Mouse (Mus musculus) layer of hippocampus, adult 2 months (tissue): ENCODE results near the gene Creld1. TPM values are rescaled to one million over a fixed set of nuclear protein-coding genes. Genes with fewer than 3 reads are reported as not detected.

ENCODE experiments used
- DNase-seq, 2 experiments: peaks; one replicate each; pipeline ENCODE4 v3.0.0; 2022; ENCODE audit warnings: low spot score in 2 of 2
- H3K27ac ChIP-seq: fragments of 200-600 bp; 2 replicates; pipeline ENCODE4 v1.8.1; 2022
- H3K4me3 ChIP-seq: fragments of 200-600 bp; 2 replicates; pipeline ENCODE4 v1.8.1; 2022; ENCODE audit warnings: mild to moderate bottlenecking
- CTCF ChIP-seq: fragments of 200-600 bp; conservative IDR thresholded peaks from 2 replicates; pipeline ENCODE4 v1.8.1; 2022; ENCODE audit warnings: antibody characterized with exemption, mild to moderate bottlenecking, moderate library complexity
- total RNA-seq, 2 experiments: library from RNA; stranded (reverse); gene quantifications; 2 replicates each; pipeline ENCODE4 v1.2.3; 2021

Gene Creld1
- total RNA-seq, 2 experiments from 2014 or later = 105 to 120 TPM

GRCm38 (mm10) chr6:113477353-113477752 is 5.7 kb upstream of the Creld1 start:
- no peak for TF ChIP-seq CTCF
- no peak for DNase-seq
- Histone ChIP-seq H3K27ac (no peak overlapping the region), H3K4me3 (no peak overlapping the region)

DNA sequence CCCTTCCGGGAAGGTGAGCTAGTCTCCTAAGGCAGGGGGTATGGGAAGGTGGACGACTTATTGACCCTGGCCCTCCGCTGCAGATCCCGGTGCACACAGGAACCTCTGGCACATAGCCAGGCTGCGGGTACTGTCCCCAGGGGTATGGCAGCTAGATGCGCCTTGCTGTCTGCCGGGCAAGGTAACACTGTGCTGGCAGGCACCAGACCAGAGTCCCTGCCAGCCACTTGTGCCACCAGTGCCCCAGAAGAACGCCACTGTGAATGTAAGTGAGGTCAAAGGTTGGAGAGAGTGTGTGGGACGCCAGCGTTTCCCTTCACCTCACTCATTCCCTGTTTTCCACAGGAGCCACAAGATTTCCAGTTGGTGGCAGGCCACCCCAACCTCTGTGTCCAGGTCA is 4.2 kb upstream of the Creld1 start:
- no peak for DNase-seq
- no peak for TF ChIP-seq CTCF
- H3K27ac ChIP-seq = no peak overlapping the region

GRCm38 (mm10) chr6:113480555-113481373 is 2.3 kb upstream of the Creld1 start:
- DNase-seq = no peak
- Histone ChIP-seq H3K27ac (no peak overlapping the region), H3K4me3 (no peak overlapping the region)
- no peak for TF ChIP-seq CTCF

More for the DNA sequence above, 4.2 kb upstream of the Creld1 start:
- no peak overlapping the region for H3K4me3 ChIP-seq

DNA sequence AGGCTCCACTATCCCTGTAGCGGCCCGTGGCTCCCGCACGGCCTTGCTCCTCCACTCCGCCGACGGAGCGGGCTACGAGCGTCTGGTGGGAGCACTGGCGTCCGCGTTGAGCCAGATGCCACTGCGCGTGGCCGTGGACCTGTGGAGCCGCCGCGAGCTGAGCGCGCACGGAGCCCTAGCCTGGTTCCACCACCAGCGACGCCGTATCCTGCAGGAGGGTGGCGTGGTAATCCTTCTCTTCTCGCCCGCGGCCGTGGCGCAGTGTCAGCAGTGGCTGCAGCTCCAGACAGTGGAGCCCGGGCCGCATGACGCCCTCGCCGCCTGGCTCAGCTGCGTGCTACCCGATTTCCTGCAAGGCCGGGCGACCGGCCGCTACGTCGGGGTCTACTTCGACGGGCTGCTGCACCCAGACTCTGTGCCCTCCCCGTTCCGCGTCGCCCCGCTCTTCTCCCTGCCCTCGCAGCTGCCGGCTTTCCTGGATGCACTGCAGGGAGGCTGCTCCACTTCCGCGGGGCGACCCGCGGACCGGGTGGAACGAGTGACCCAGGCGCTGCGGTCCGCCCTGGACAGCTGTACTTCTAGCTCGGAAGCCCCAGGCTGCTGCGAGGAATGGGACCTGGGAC is 509 bp upstream of the Creld1 start:
- H3K4me3 ChIP-seq = peak overlapping the region; percentile 75
- TF ChIP-seq CTCF = peak; percentile 41; the same call in 1 of the 2 replicates
- H3K27ac ChIP-seq = peak overlapping the region; percentile 98
- peak in 1 of 2 experiments; percentile 46 for DNase-seq

DNA sequence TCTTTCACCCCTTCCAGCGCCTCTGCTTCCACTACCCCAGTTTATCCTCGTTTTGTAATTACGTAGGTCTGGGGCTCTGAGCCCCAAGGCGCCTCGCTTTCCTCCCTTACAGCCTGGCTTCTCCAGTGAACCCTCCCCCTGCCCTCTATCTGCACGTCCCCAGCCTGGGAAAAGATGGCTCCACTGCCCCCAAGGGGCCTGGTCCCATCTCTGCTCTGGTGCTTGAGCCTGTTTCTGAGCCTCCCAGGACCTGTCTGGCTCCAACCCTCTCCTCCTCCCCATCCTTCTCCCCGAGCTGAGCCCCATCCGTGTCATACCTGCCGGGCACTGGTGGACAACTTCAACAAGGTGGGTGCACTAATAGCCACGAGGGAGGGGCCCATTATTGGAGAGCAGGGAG is 632 bp downstream of the Creld1 start:
- peak overlapping the region; percentile 75 for H3K4me3 ChIP-seq
- no peak for DNase-seq
- TF ChIP-seq CTCF = no peak; the same call in 1 of the 2 replicates
- peak overlapping the region; percentile 98 for H3K27ac ChIP-seq

- DNase-seq = no peak
- no peak for TF ChIP-seq CTCF
- peak overlapping the region; percentile 69 for H3K27ac ChIP-seq
- H3K4me3 ChIP-seq = peak overlapping the region; percentile 2; the same call in 1 of the 2 replicates
Observed at GRCm38 (mm10) chr6:113487125-113487576, 4.1 kb downstream of the Creld1 start.

- no peak overlapping the region for H3K4me3 ChIP-seq
- no peak for TF ChIP-seq CTCF
- DNase-seq = no peak
- no peak overlapping the region for H3K27ac ChIP-seq
Observed at GRCm38 (mm10) chr6:113489410-113489809, 6.3 kb downstream of the Creld1 start.

DNA sequence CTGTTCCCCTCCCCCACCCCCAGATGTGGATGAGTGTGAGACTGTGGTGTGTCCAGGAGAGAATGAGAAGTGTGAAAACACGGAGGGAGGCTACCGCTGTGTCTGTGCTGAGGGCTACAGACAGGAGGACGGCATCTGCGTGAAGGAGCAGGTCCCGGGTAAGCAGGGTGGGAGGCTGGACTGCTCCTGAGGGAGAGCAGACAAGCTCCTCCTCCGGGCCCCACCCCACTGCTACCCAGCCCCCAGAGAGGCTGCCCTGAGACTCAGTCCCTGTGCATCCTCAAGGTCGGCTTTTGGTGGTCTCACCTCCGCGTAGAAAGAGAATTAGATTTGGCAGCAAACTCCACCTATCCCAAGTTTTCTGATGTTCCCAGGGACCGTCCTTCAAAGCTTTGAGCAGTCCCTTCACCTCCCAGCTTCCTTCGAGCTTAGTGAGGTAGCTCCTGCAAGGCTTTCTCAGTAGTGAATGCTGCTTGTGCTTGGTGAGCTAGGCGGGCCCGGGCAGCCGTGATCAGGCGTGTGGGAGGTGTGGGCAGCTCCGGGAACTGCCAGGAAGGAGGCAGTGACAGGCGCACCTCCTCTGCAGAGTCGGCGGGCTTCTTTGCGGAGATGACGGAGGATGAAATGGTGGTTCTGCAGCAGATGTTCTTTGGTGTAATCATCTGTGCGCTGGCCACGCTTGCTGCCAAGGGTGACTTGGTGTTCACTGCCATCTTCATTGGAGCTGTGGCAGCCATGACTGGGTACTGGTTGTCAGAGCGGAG is 9.2 kb downstream of the Creld1 start:
- peak; percentile 49 to 67 for DNase-seq
- H3K27ac ChIP-seq = peak overlapping the region; percentile 84
- no peak overlapping the region for H3K4me3 ChIP-seq
- no peak for TF ChIP-seq CTCF

- peak overlapping the region; percentile 84 for H3K27ac ChIP-seq
- peak; percentile 84 for TF ChIP-seq CTCF
- peak; percentile 56 to 79 for DNase-seq
- peak overlapping the region; percentile 52 for H3K4me3 ChIP-seq
Observed at GRCm38 (mm10) chr6:113494258-113494788, 11.2 kb downstream of the Creld1 start.

DNA sequence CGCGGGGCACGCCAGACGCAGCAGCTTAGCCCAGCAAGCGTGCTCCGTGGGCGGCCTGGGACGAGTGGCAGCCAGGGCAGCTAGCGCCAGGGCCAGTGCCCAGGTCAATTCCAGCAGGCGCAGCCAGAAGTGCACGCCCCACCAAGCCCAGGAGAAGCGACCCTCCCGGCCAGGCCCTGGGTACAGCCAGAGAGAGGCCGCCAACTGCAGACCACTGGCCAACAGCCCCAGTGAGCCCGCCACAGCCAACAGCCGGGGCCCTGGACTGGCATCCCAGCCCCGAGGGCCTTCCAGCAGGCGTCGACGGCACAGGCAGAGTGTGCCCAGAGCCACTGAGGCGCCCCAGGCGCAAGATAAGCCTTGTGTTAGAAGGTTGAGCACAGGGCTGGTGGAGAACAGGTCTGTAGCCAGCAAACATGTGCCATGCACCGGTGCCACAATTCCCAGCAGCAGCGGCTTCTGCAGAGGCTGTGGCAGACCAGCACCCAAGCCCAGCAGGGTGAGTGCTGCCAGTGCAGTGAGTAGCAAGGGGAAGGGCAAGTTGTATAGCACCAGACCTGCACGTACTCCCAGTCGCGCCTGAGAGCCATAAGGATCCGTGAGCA is 12.1 kb downstream of the Creld1 start:
- H3K27ac ChIP-seq = peak overlapping the region; percentile 84
- H3K4me3 ChIP-seq = peak overlapping the region; percentile 52
- TF ChIP-seq CTCF = no peak
- no peak for DNase-seq

DNA sequence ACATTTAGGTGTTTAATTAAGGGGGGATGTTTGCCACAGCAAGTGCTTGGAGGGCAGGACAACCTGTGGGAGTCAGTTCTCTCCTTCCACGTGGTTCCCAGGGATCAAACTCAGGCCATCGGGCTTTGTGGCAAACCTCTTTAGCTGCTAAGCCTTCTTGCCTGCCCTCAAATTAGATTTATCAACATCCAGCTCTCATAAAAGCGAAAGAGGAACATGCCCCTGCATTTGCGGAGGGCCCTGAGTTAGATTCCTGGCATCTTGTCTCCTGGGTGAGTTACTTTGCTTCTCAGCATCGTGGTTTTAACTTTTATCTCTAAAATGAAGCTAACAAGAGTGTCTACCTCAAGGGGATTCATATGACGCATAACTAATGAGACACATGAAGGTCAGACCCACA is 16.2 kb downstream of the Creld1 start:
- TF ChIP-seq CTCF = no peak
- H3K4me3 ChIP-seq = no peak overlapping the region; the same call in 1 of the 2 replicates
- H3K27ac ChIP-seq = no peak overlapping the region
- no peak for DNase-seq

- H3K27ac ChIP-seq = peak within 1 kb of the TSS; percentile 94
- peak; percentile 65 to 71 for DNase-seq
- no peak for TF ChIP-seq CTCF
- H3K4me3 ChIP-seq = peak within 1 kb of the TSS; percentile 78
Observed at GRCm38 (mm10) chr6:113501388-113502084, 18.4 kb downstream of the Creld1 start, which contains the start of gene Prrt3. Gene Prrt3 (minus strand): TSS chr6:113501931.
